Mouse (Mus musculus) olfactory bulb, adult 2 months (tissue): ENCODE data around the gene Megf6. TPM values are rescaled to one million over a fixed set of nuclear protein-coding genes. Genes with fewer than 3 reads are reported as not detected.

Experiments used
- H3K27ac ChIP-seq: fragments of 200-500 bp; 2 replicates; pipeline ENCODE4 v1.5.1; 2012; ENCODE audit warnings: low read depth, low read length; ENCODE audit not compliant: insufficient read depth
- H3K4me1 ChIP-seq: fragments of 200-500 bp; 2 replicates; pipeline ENCODE4 v1.6.1; 2012; ENCODE audit warnings: low read length; ENCODE audit not compliant: control insufficient read depth, insufficient read depth
- H3K4me3 ChIP-seq: fragments of 200-500 bp; 2 replicates; pipeline ENCODE4 v1.5.1; 2012; ENCODE audit warnings: mild to moderate bottlenecking, low read depth, low read length, moderate library complexity; ENCODE audit not compliant: insufficient read depth
- CTCF ChIP-seq: fragments of 200-500 bp; IDR thresholded peaks from 2 replicates; pipeline ENCODE4 v1.5.1; 2012; ENCODE audit warnings: low read depth, mild to moderate bottlenecking, low read length, moderate library complexity; ENCODE audit not compliant: insufficient read depth
- POLR2A ChIP-seq: fragments of 200-500 bp; IDR thresholded peaks from 2 replicates; pipeline ENCODE4 v1.6.1; 2012; ENCODE audit warnings: mild to moderate bottlenecking, low read depth, low read length, moderate library complexity; ENCODE audit not compliant: insufficient read depth
- WGBS: fragments of 180-500 bp; shearing (Covaris S2); methylation state at CpG from one replicate; pipeline ENCODE4 v1.1.7; 2018; 5-methylcytosine and 5-hydroxymethylcytosine counted together
- polyA plus RNA-seq: library from polyadenylated mRNA; stranded (reverse); fragments of >200 nt; gene quantifications from 2 replicates; pipeline ENCODE4 v1.2.4, GENCODE M21; 2012; ENCODE audit warnings: low replicate concordance; ENCODE audit not compliant: missing spikeins, insufficient read depth, insufficient read length

Gene Megf6
- polyA plus RNA-seq, 1 experiment: not detected

GRCm38 (mm10) chr4:154154104-154154503 is 16.4 kb upstream of the Megf6 start:
- 72% methylated on average over 11 of the region's 11 CpGs for WGBS
- TF ChIP-seq CTCF (no peak), POLR2A (no peak)

GRCm38 (mm10) chr4:154156050-154156449 is 14.5 kb upstream of the Megf6 start:
- 85% methylated on average over 7 of the region's 7 CpGs for WGBS
- TF ChIP-seq CTCF: no peak
- no peak for TF ChIP-seq POLR2A

More at GRCm38 (mm10) chr4:154154104-154154503, 16.4 kb upstream of the Megf6 start:
- Histone ChIP-seq H3K4me3 (no peak overlapping the region), H3K4me1 (peaks cover 3% of the 10 kb centered on the region), H3K27ac (no peak overlapping the region)

GRCm38 (mm10) chr4:154157970-154158662 is 12.4 kb upstream of the Megf6 start:
- H3K4me1 ChIP-seq: peaks cover 13% of the 10 kb centered on the region
- 81% methylated on average over 14 of the region's 14 CpGs for WGBS
- H3K4me3 ChIP-seq: no peak overlapping the region
- no peak overlapping the region for H3K27ac ChIP-seq
- TF ChIP-seq POLR2A (no peak), CTCF (no peak)

More at GRCm38 (mm10) chr4:154156050-154156449, 14.5 kb upstream of the Megf6 start:
- H3K4me3 ChIP-seq: no peak overlapping the region
- H3K27ac ChIP-seq: no peak overlapping the region
- H3K4me1 ChIP-seq: peaks cover 8% of the 10 kb centered on the region

GRCm38 (mm10) chr4:154159002-154159401 is 11.5 kb upstream of the Megf6 start:
- peaks cover 13% of the 10 kb centered on the region for H3K4me1 ChIP-seq
- TF ChIP-seq POLR2A: no peak
- TF ChIP-seq CTCF: peak; percentile 46
- H3K4me3 ChIP-seq: peak overlapping the region; percentile 6; the same call in 1 of the 2 replicates
- H3K27ac ChIP-seq: no peak overlapping the region
- 13% methylated on average over 6 of the region's 6 CpGs for WGBS

GRCm38 (mm10) chr4:154159961-154160537 is 10.5 kb upstream of the Megf6 start:
- peak overlapping the region; percentile 61; the same call in 1 of the 2 replicates for H3K27ac ChIP-seq
- peaks cover 13% of the 10 kb centered on the region for H3K4me1 ChIP-seq
- 2% methylated on average over 47 of the region's 47 CpGs for WGBS
- TF ChIP-seq POLR2A (no peak), CTCF (no peak)
- H3K4me3 ChIP-seq: peak overlapping the region; percentile 89

DNA sequence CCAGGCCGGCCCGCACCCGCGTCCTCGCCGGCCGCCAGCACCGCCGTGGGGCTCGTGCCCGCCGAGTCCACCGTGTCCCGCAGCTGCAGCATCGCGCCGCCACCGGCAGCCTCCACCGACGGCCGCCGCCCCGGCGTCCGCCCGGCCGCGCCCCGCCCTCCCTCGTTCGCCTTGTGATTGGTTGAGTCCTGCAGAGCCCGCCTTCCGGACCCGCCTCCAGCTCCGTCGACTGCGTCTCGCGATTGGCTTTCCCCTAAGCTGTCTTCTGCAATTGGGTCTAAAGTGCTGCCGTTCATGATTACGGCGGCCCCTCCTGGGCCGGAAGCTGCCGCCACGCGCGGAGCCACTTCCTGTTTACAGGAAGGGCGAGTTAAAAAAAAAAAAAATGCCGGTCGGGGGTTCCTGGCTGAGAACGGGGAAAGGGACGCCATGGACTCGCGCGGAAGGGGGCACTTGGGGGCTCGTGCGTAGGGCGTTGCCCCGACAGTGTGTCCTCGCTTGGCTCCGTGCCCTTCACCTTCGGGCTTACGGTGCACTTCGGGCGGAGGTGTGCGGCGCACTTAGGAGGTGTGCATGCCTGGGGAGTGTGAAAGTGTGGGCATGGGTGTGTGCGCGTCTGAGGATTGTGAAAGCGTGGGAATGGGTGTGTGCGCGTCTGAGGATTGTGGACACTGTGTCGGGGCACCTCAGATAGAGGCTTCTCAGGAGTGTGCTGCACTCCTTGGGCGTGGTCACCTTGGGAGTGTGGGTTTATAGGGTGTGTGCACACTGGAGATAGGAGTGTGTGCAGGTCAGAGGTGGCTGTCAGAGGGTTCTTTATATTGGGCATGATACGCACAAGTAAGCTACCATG is 9.8 kb upstream of the Megf6 start, which contains the start of gene Tprgl:
Gene Tprgl, minus strand, starts transcription at position 129 of the 853 bp plus-strand sequence.
- Histone ChIP-seq H3K4me3 (peak within 1 kb of the TSS; percentile 89), H3K27ac (peak within 1 kb of the TSS; percentile 73), H3K4me1 (peaks cover 13% of the 10 kb centered on the region)
- WGBS: 2% methylated on average over 73 of the region's 75 CpGs
- TF ChIP-seq CTCF: no peak
- peak; percentile 87 for TF ChIP-seq POLR2A

GRCm38 (mm10) chr4:154163296-154163695 is 7.2 kb upstream of the Megf6 start:
- WGBS: 13% methylated on average over 7 of the region's 7 CpGs
- no peak for TF ChIP-seq POLR2A
- TF ChIP-seq CTCF: peak; percentile 59
- H3K4me1 ChIP-seq: peaks cover 13% of the 10 kb centered on the region
- no peak overlapping the region for H3K27ac ChIP-seq
- no peak overlapping the region for H3K4me3 ChIP-seq

DNA sequence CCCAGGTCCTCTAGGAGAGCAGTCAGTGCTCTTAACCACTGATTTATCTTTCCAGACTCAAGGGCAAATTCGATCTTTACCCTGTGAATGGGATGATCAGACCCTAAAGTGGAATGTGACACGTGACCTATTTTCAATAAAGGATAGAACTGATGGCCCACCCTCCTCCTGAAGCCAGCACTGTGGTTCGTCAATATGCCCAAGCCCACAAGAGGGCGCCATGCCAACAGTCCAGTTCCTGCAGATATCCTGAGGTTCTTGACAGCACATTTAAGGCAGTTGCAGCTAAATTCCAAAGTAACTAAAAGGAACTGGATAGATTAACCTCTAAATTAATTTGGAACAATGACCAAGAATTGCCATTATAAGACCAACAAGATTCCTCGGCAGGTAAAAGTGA is 3.5 kb upstream of the Megf6 start:
- peaks cover 16% of the 10 kb centered on the region for H3K4me1 ChIP-seq
- WGBS: 29% methylated on average over 5 of the region's 5 CpGs
- no peak overlapping the region for H3K4me3 ChIP-seq
- TF ChIP-seq POLR2A (no peak), CTCF (no peak)
- H3K27ac ChIP-seq: no peak overlapping the region

DNA sequence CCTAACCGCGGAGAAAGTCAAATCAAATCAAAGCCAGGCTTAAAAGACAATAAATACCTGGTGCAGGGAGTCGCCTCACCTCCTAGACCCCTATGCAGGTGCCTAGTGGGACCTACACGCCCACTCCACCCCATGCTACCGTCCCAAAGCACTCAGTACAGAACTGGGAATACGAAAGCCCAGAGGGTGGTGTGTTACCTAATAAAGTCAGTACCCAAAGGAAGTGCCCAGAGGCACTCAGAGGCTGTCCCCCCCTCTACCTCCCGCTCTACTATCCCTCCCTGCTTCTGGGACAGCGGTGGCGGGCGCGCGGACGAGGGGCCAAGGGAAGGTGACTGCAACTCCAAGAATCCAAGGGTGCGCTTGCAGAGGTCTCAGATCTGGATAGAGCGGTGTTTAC is 509 bp upstream of the Megf6 start:
- TF ChIP-seq CTCF (no peak), POLR2A (no peak)
- Histone ChIP-seq H3K4me1 (peaks cover 18% of the 10 kb centered on the region), H3K4me3 (no peak overlapping the region; the same call in 1 of the 2 replicates), H3K27ac (no peak overlapping the region)
- 4% methylated on average over 15 of the region's 15 CpGs for WGBS
